Mouse (Mus musculus): ENCODE results near the gene Krtap28-10.
"Not testable (repeated sequence)": the region's sequence is repeated elsewhere in the genome, so short reads cannot be mapped to it uniquely, and the experiment has no call there.

The Krtap28-10 gene

GRCm38 (mm10) chr1:83014477-83014876, 27.8 kb downstream of the Krtap28-10 start:
- no peak for DNase-seq (ENCODE audit: low spot score in 2 of 2)

GRCm38 (mm10) chr1:83007471-83007870, 34.8 kb downstream of the Krtap28-10 start:
- no peak for DNase-seq (ENCODE audit: low spot score in 2 of 2)

- no peak for DNase-seq (ENCODE audit: low spot score in 2 of 2)
These were observed 35.8 kb downstream of the Krtap28-10 start for GRCm38 (mm10) chr1:83006218-83007179.

GRCm38 (mm10) chr1:83000306-83000705, 42.0 kb downstream of the Krtap28-10 start, which contains the start of gene Gm47959:
Gm47959 (plus strand) TSS chr1:83000548.
- not testable (repeated sequence) for DNase-seq (ENCODE audit: low spot score in 2 of 2)

GRCm38 (mm10) chr1:82993947-82994346, 48.3 kb downstream of the Krtap28-10 start:
- no peak for DNase-seq (ENCODE audit: low spot score in 2 of 2)

GRCm38 (mm10) chr1:82992093-82992492, 50.2 kb downstream of the Krtap28-10 start:
- DNase-seq (ENCODE audit: low spot score in 2 of 2): no peak

GRCm38 (mm10) chr1:82991596-82991995, 50.7 kb downstream of the Krtap28-10 start:
- no peak for DNase-seq (ENCODE audit: low spot score in 2 of 2)
